Mouse (Mus musculus): ENCODE measurements around the gene Nsf.
"Not testable (repeated sequence)": the region's sequence is repeated elsewhere in the genome, so short reads cannot be mapped to it uniquely, and the experiment has no call there.

The Nsf gene

GRCm38 (mm10) chr11:103896966-103897750 lies 56.7 kb downstream of the Nsf start:
- DNase-seq (ENCODE audit: extremely low read depth, insufficient read length, low spot score) = no peak

- DNase-seq (ENCODE audit: extremely low read depth, insufficient read length, low spot score) = no peak
Observed at GRCm38 (mm10) chr11:103896056-103896455, 57.8 kb downstream of the Nsf start.

- no peak for DNase-seq (ENCODE audit: extremely low read depth, insufficient read length, low spot score)
Observed at GRCm38 (mm10) chr11:103892831-103893230, 61.0 kb downstream of the Nsf start.

GRCm38 (mm10) chr11:103891781-103892180 lies 62.1 kb downstream of the Nsf start:
- no peak for DNase-seq (ENCODE audit: extremely low read depth, insufficient read length, low spot score)

- DNase-seq (ENCODE audit: extremely low read depth, insufficient read length, low spot score) = no peak
Observed at GRCm38 (mm10) chr11:103890337-103891186, 63.3 kb downstream of the Nsf start.

- no peak for DNase-seq (ENCODE audit: extremely low read depth, insufficient read length, low spot score)
Observed at GRCm38 (mm10) chr11:103887724-103888410, 66.0 kb downstream of the Nsf start.

GRCm38 (mm10) chr11:103884749-103885383 lies 69.0 kb downstream of the Nsf start:
- DNase-seq (ENCODE audit: extremely low read depth, insufficient read length, low spot score) = no peak

GRCm38 (mm10) chr11:103883793-103884192 lies 70.1 kb downstream of the Nsf start:
- DNase-seq (ENCODE audit: extremely low read depth, insufficient read length, low spot score) = no peak

GRCm38 (mm10) chr11:103879476-103879875 lies 74.4 kb downstream of the Nsf start:
- DNase-seq (ENCODE audit: extremely low read depth, insufficient read length, low spot score) = not testable (repeated sequence)

- no peak for DNase-seq (ENCODE audit: extremely low read depth, insufficient read length, low spot score)
Observed at GRCm38 (mm10) chr11:103878441-103878840, 75.4 kb downstream of the Nsf start.

GRCm38 (mm10) chr11:103870352-103870751 lies 83.5 kb downstream of the Nsf start:
- no peak for DNase-seq (ENCODE audit: extremely low read depth, insufficient read length, low spot score)

GRCm38 (mm10) chr11:103867702-103868101 lies 86.2 kb downstream of the Nsf start:
- no peak for DNase-seq (ENCODE audit: extremely low read depth, insufficient read length, low spot score)

- no peak for DNase-seq (ENCODE audit: extremely low read depth, insufficient read length, low spot score)
Observed at GRCm38 (mm10) chr11:103865346-103865745, 88.5 kb downstream of the Nsf start.

- DNase-seq (ENCODE audit: extremely low read depth, insufficient read length, low spot score) = no peak
Observed at GRCm38 (mm10) chr11:103864486-103864885, 89.4 kb downstream of the Nsf start.

- no peak for DNase-seq (ENCODE audit: extremely low read depth, insufficient read length, low spot score)
Observed at GRCm38 (mm10) chr11:103862951-103863350, 90.9 kb downstream of the Nsf start.

GRCm38 (mm10) chr11:103859933-103860610 lies 93.8 kb downstream of the Nsf start:
- DNase-seq (ENCODE audit: extremely low read depth, insufficient read length, low spot score) = no peak

- DNase-seq (ENCODE audit: extremely low read depth, insufficient read length, low spot score) = no peak
Observed at GRCm38 (mm10) chr11:103858760-103859159, 95.1 kb downstream of the Nsf start.

GRCm38 (mm10) chr11:103856641-103857040 lies 97.2 kb downstream of the Nsf start:
- no peak for DNase-seq (ENCODE audit: extremely low read depth, insufficient read length, low spot score)

GRCm38 (mm10) chr11:103854294-103854693 lies 99.6 kb downstream of the Nsf start:
- no peak for DNase-seq (ENCODE audit: extremely low read depth, insufficient read length, low spot score)

GRCm38 (mm10) chr11:103853284-103853920 lies 100.5 kb downstream of the Nsf start:
- DNase-seq (ENCODE audit: extremely low read depth, insufficient read length, low spot score) = no peak
